Mouse (Mus musculus) limb, embryonic 13.5 days (tissue): Measurements from ENCODE around the gene Lrrc10b. TPM values are rescaled to one million over a fixed set of nuclear protein-coding genes. Genes with fewer than 3 reads are reported as not detected.

Experiments
- ATAC-seq: fragments of 200-750 bp; cut with Nextera tagmentation; 2 replicates; pipeline ENCODE4 v1.8.0; 2017; ENCODE audit warnings: low read depth, moderate number of reproducible peaks, moderate TSS enrichment; ENCODE audit not compliant: low FRiP score
- H3K27ac ChIP-seq: fragments of 300-500 bp; sonication (generic); 2 replicates; pipeline ENCODE4 v1.5.1; 2015; ENCODE audit warnings: inconsistent platforms, mild to moderate bottlenecking, moderate library complexity
- H3K27me3 ChIP-seq: fragments of 300-500 bp; sonication (generic); 2 replicates; pipeline ENCODE4 v1.6.1; 2015; ENCODE audit warnings: mild to moderate bottlenecking, inconsistent platforms
- H3K36me3 ChIP-seq: fragments of 300-500 bp; sonication (generic); 2 replicates; pipeline ENCODE4 v1.6.1; 2015; ENCODE audit warnings: inconsistent platforms, mild to moderate bottlenecking, moderate library complexity
- H3K4me1 ChIP-seq: fragments of 300-500 bp; sonication (generic); 2 replicates; pipeline ENCODE4 v1.6.1; 2015; ENCODE audit warnings: inconsistent platforms
- H3K4me2 ChIP-seq: fragments of 300-500 bp; sonication (generic); replicated peaks from 2 replicates; pipeline ENCODE4 v1.6.1; 2015; ENCODE audit warnings: inconsistent platforms, mild to moderate bottlenecking, moderate library complexity
- H3K4me3 ChIP-seq: fragments of 300-500 bp; sonication (generic); 2 replicates; pipeline ENCODE4 v1.5.1; 2015; ENCODE audit warnings: moderate library complexity, mild to moderate bottlenecking, inconsistent platforms
- H3K9ac ChIP-seq: fragments of 300-500 bp; sonication (generic); 2 replicates; pipeline ENCODE4 v1.6.1; 2015; ENCODE audit warnings: mild to moderate bottlenecking, inconsistent platforms
- H3K9me3 ChIP-seq: fragments of 300-500 bp; sonication (generic); 2 replicates; pipeline ENCODE4 v1.6.1; 2016; ENCODE audit warnings: inconsistent platforms
- WGBS: fragments of 180-500 bp; shearing (Covaris S2); methylation state at CpG from one replicate; pipeline ENCODE4 v1.1.7; 2015; 5-methylcytosine and 5-hydroxymethylcytosine counted together
- polyA plus RNA-seq: library from polyadenylated mRNA; unstranded; fragments of >200 nt; fragmentation: Nextera tagmentation; extraction: Ambion mirVana; gene quantifications from 2 replicates; pipeline ENCODE4 v1.2.1, GENCODE M21; 2015

The Lrrc10b gene
- polyA plus RNA-seq: 0.25 and 0.37 TPM in 2 replicates

- peaks cover 24% of the 10 kb centered on the region for H3K4me1 ChIP-seq
- peak within 1 kb of the TSS; percentile 57 for H3K4me3 ChIP-seq
- peaks cover 97% of the 10 kb centered on the region for H3K27me3 ChIP-seq
- no peak within 1 kb of the TSS for H3K27ac ChIP-seq
- WGBS: under 1% methylated on average over 89 of the region's 96 CpGs
- peak within 1 kb of the TSS; percentile 86 for H3K4me2 ChIP-seq
- H3K9ac ChIP-seq: peak within 1 kb of the TSS; percentile 58
- no peaks in the 10 kb centered on the region for H3K9me3 ChIP-seq
- no peaks in the 10 kb centered on the region for H3K36me3 ChIP-seq
- peak; percentile 72 for ATAC-seq
Observed at GRCm38 (mm10) chr19:10456752-10457483, at the start of gene Lrrc10b. Gene Lrrc10b (minus strand): TSS chr19:10457473.

DNA sequence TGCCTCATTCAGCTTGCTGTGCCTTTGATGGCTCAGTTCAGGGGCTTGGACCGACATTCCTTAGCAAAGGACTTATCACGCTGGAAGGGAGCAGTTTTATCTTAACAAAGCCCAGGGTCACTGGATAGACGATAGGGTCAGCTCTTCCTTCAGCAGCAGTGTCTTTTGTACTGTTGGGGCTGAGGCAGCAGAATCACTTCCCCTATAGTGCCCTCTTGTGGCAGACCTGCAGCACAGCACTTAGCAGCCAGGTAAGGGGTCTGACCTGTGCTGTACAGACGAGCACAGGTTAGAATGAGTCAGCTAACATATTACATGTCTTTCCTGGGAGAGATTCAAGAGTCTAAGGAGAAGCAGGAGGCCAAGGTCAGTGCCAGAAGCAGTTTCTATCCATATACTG lies 45.3 kb upstream of the Lrrc10b start:
- peak; percentile 59; the same call in 1 of the 2 replicates for ATAC-seq
- WGBS: 20% methylated on average over 4 of the region's 4 CpGs
- peaks cover 75% of the 10 kb centered on the region for H3K36me3 ChIP-seq

DNA sequence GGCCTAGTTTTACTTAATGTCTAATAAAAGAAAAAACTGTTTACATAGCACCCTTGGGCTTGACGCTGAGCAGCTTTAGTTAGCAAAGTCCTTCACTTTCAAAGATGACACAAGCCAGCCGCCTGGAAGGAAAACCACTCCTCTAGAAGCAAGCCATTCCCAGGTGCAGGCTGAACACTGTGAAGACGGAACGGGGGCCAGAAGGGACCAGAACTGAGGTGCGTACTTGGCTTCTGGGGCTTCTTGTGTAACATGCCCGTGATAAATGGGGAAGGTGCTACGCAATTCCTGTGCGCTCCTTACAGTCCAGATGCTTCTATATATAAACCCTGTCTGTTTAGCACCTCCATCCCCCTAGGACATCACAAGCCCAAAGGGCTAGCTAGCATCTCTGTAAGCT lies 43.3 kb upstream of the Lrrc10b start:
- H3K4me3 ChIP-seq: no peak overlapping the region
- peaks cover 64% of the 10 kb centered on the region for H3K36me3 ChIP-seq
- ATAC-seq: no peak
- no peak overlapping the region for H3K9ac ChIP-seq
- no peaks in the 10 kb centered on the region for H3K27me3 ChIP-seq
- H3K4me1 ChIP-seq: no peaks in the 10 kb centered on the region
- no peak overlapping the region for H3K27ac ChIP-seq
- no peak overlapping the region for H3K4me2 ChIP-seq
- WGBS: 94% methylated on average over 8 of the region's 8 CpGs
- H3K9me3 ChIP-seq: no peaks in the 10 kb centered on the region

More for the DNA sequence above, 45.3 kb upstream of the Lrrc10b start:
- H3K9me3 ChIP-seq: no peaks in the 10 kb centered on the region
- no peak overlapping the region for H3K4me2 ChIP-seq
- H3K4me1 ChIP-seq: no peaks in the 10 kb centered on the region
- H3K9ac ChIP-seq: no peak overlapping the region
- no peak overlapping the region for H3K4me3 ChIP-seq
- no peak overlapping the region for H3K27ac ChIP-seq
- no peaks in the 10 kb centered on the region for H3K27me3 ChIP-seq

- 62% methylated on average over 8 of the region's 8 CpGs for WGBS
- ATAC-seq: no peak
- Histone ChIP-seq H3K9ac (no peak overlapping the region), H3K4me2 (no peak overlapping the region), H3K27me3 (no peaks in the 10 kb centered on the region), H3K36me3 (peaks cover 42% of the 10 kb centered on the region), H3K27ac (no peak overlapping the region), H3K4me1 (no peaks in the 10 kb centered on the region), H3K9me3 (no peaks in the 10 kb centered on the region), H3K4me3 (no peak overlapping the region)
Observed at GRCm38 (mm10) chr19:10497512-10498160, 40.4 kb upstream of the Lrrc10b start.

- no peak for ATAC-seq
- H3K9me3 ChIP-seq: no peaks in the 10 kb centered on the region
- H3K27me3 ChIP-seq: no peaks in the 10 kb centered on the region; the same call in 1 of the 2 replicates
- H3K27ac ChIP-seq: no peak overlapping the region
- H3K9ac ChIP-seq: no peak overlapping the region
- H3K4me1 ChIP-seq: no peaks in the 10 kb centered on the region; the same call in 1 of the 2 replicates
- no peak overlapping the region for H3K4me3 ChIP-seq
- no peak overlapping the region for H3K4me2 ChIP-seq
- H3K36me3 ChIP-seq: peaks cover 38% of the 10 kb centered on the region
- 60% methylated on average over 2 of the region's 2 CpGs for WGBS
Observed at GRCm38 (mm10) chr19:10496976-10497375, 39.7 kb upstream of the Lrrc10b start.

DNA sequence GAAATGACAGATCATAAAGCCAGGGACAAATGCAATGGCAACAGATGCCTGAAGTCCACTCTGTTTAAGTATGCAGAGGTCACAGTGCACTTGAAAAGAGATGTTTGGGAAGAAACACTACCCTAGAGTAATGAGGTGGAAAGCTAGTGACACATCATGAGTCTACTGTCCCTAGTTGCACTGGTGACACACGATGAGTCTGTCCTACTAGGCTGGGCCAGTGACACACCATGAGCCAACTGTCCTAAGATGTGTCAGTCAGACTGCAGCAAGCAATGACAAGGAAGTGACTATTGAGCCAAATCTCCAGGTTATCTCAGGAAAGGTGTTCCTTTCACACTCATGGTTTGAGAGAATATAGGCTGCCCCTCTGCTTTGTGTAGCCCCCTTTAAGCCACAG lies 38.4 kb upstream of the Lrrc10b start:
- ATAC-seq: no peak
- Histone ChIP-seq H3K9ac (no peak overlapping the region), H3K27me3 (no peaks in the 10 kb centered on the region; the same call in 1 of the 2 replicates), H3K9me3 (no peaks in the 10 kb centered on the region), H3K4me2 (no peak overlapping the region), H3K4me3 (no peak overlapping the region), H3K4me1 (no peaks in the 10 kb centered on the region; the same call in 1 of the 2 replicates), H3K36me3 (peaks cover 25% of the 10 kb centered on the region), H3K27ac (no peak overlapping the region)
- WGBS: 96% methylated on average over 1 of the region's 1 CpGs

- 19% methylated on average over 9 of the region's 9 CpGs for WGBS
- H3K9me3 ChIP-seq: no peaks in the 10 kb centered on the region
- no peak overlapping the region for H3K4me2 ChIP-seq
- H3K9ac ChIP-seq: no peak overlapping the region
- no peak overlapping the region for H3K27ac ChIP-seq
- H3K4me1 ChIP-seq: peaks cover 2% of the 10 kb centered on the region; the same call in 1 of the 2 replicates
- ATAC-seq: peak; percentile 85
- peaks cover 6% of the 10 kb centered on the region; the same call in 1 of the 2 replicates for H3K27me3 ChIP-seq
- H3K36me3 ChIP-seq: no peaks in the 10 kb centered on the region
- no peak overlapping the region for H3K4me3 ChIP-seq
Observed at GRCm38 (mm10) chr19:10486264-10486738, 29.0 kb upstream of the Lrrc10b start.

- ATAC-seq: no peak
- H3K4me3 ChIP-seq: no peak within 1 kb of the TSS
- H3K9ac ChIP-seq: no peak within 1 kb of the TSS
- 33% methylated on average over 6 of the region's 6 CpGs for WGBS
- no peaks in the 10 kb centered on the region for H3K36me3 ChIP-seq
- H3K27ac ChIP-seq: no peak within 1 kb of the TSS
- H3K27me3 ChIP-seq: peaks cover 6% of the 10 kb centered on the region; the same call in 1 of the 2 replicates
- peaks cover 2% of the 10 kb centered on the region; the same call in 1 of the 2 replicates for H3K4me1 ChIP-seq
- H3K9me3 ChIP-seq: no peaks in the 10 kb centered on the region
- no peak within 1 kb of the TSS for H3K4me2 ChIP-seq
Observed at GRCm38 (mm10) chr19:10482703-10483102, 25.4 kb upstream of the Lrrc10b start, which contains the start of gene Ppp1r32. Gene Ppp1r32 (minus strand): TSS chr19:10482928.

DNA sequence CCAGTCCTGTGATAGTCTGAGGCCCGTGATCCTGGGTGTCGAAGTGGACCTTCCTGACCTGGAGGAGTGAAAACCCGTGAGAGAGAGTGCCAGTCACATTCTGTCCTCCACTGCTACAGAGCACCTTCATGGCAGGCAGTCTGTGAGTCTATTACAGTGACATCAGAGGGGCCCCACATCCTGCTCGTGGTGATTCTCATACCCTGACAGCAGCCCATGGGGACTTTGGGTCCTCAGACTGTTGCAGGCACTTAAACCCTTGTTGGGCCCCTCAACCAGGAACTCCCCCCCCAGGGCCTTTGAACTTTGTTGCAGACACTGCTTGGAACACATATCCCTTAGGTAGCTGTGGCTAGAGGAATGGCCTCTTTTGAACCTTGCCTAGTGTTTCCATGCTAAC lies 22.3 kb upstream of the Lrrc10b start:
- H3K4me1 ChIP-seq: no peaks in the 10 kb centered on the region
- WGBS: 42% methylated on average over 4 of the region's 4 CpGs
- no peak for ATAC-seq

DNA sequence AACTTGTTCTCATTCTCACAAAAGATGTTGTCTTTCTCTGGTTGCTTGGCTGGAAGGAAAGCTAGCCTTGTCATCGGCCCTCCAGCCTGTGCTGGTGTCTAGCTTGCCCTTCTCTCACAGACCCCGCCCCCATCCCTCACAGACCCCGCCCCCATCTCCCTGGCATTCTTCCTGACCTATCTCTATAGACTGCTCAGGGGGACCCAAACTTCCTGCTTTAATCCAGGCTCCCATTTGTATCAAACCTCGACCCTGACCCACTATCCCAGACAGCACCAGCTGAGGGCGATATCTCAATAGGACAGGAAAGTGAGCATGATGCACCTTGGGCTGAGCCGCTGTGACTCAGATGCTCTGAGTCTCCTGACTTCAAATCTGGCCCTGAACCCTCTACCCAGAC lies 16.5 kb upstream of the Lrrc10b start:
- no peak for ATAC-seq
- WGBS: 24% methylated on average over 6 of the region's 6 CpGs
- no peak overlapping the region for H3K4me2 ChIP-seq

More for the DNA sequence above, 22.3 kb upstream of the Lrrc10b start:
- Histone ChIP-seq H3K4me3 (no peak overlapping the region), H3K4me2 (no peak overlapping the region), H3K9me3 (no peaks in the 10 kb centered on the region), H3K27ac (no peak overlapping the region), H3K27me3 (no peaks in the 10 kb centered on the region), H3K9ac (no peak overlapping the region), H3K36me3 (no peaks in the 10 kb centered on the region)

GRCm38 (mm10) chr19:10472958-10473357 lies 15.7 kb upstream of the Lrrc10b start:
- Histone ChIP-seq H3K36me3 (no peaks in the 10 kb centered on the region), H3K27ac (no peak overlapping the region), H3K9ac (no peak overlapping the region), H3K9me3 (no peaks in the 10 kb centered on the region), H3K4me3 (no peak overlapping the region), H3K4me2 (no peak overlapping the region), H3K4me1 (no peaks in the 10 kb centered on the region), H3K27me3 (peaks cover 3% of the 10 kb centered on the region; the same call in 1 of the 2 replicates)
- no peak for ATAC-seq
- WGBS: 69% methylated on average over 3 of the region's 3 CpGs

More for the DNA sequence above, 16.5 kb upstream of the Lrrc10b start:
- Histone ChIP-seq H3K4me3 (no peak overlapping the region), H3K36me3 (no peaks in the 10 kb centered on the region), H3K27ac (no peak overlapping the region), H3K9ac (no peak overlapping the region), H3K9me3 (no peaks in the 10 kb centered on the region), H3K4me1 (no peaks in the 10 kb centered on the region), H3K27me3 (peaks cover 3% of the 10 kb centered on the region; the same call in 1 of the 2 replicates)

GRCm38 (mm10) chr19:10469171-10469658 lies 11.9 kb upstream of the Lrrc10b start:
- ATAC-seq: no peak
- H3K27ac ChIP-seq: no peak overlapping the region
- H3K4me3 ChIP-seq: no peak overlapping the region
- H3K9ac ChIP-seq: no peak overlapping the region
- H3K4me2 ChIP-seq: no peak overlapping the region
- 48% methylated on average over 8 of the region's 8 CpGs for WGBS
- peaks cover 3% of the 10 kb centered on the region; the same call in 1 of the 2 replicates for H3K27me3 ChIP-seq
- no peaks in the 10 kb centered on the region for H3K36me3 ChIP-seq
- no peaks in the 10 kb centered on the region for H3K9me3 ChIP-seq
- H3K4me1 ChIP-seq: no peaks in the 10 kb centered on the region
